In genomic region chr13:93815128-93815527, GRCm38 (mm10) we compare ENCODE assay signal across 11 mouse cellular contexts.
"Had no signal": no experiment of that assay in that cellular context is flagged by ENCODE, and none has a peak within 500 bp of the region (broad histone marks: within the 10 kb centered on the region; RNA-seq: fewer than 3 reads in every experiment).

No protein-coding gene starts in this region.

- H3K27me3 ChIP-seq: neural tube, embryonic 12.5 days; neural tube, embryonic 13.5 days; neural tube, embryonic 15.5 days; stomach, embryonic 15.5 days had no signal

- H3K36me3 ChIP-seq: neural tube, embryonic 12.5 days; neural tube, embryonic 13.5 days; neural tube, embryonic 15.5 days; stomach, embryonic 15.5 days had no signal

- H3K27ac ChIP-seq: neural tube, embryonic 12.5 days; neural tube, embryonic 13.5 days; neural tube, embryonic 15.5 days; stomach, embryonic 15.5 days; stomach, postnatal 0 days had no signal

- H3K4me3 ChIP-seq: neural tube, embryonic 12.5 days; neural tube, embryonic 13.5 days; neural tube, embryonic 15.5 days; stomach, embryonic 15.5 days had no signal

- DNase-seq: retina, postnatal 1 day; right cerebral cortex, adult 18-20 months; right cerebral cortex, postnatal 14 days; right cerebral cortex, postnatal 25 days; right cerebral cortex, postnatal 4 days; spleen, adult 18-20 months had no signal

- H3K4me1 ChIP-seq: neural tube, embryonic 12.5 days; neural tube, embryonic 13.5 days; neural tube, embryonic 15.5 days; stomach, embryonic 15.5 days had no signal
